Mouse (Mus musculus): Measurements from ENCODE around the gene 1700025G04Rik.

DNA sequence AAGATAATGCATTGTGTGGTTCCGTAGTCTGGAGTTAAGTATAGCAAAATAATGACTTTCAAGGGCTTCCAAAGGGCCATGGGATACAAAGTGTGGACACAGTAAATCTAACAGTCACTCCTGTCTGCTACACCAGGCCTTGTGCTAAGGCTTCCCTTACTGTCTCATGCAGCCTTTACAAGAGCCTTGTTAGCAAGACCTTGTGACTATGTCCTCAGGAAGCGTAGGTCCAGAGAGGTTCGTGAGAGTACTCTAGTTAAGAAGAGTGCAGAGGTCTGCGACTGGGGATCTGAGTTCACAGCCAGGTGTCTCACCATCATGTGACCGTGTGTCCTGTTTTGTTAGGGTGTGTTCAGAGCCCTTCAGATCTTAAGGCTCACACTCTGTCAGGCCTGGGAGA is 121.8 kb downstream of the 1700025G04Rik start:
- no peak for TF ChIP-seq CTCF (conservative IDR thresholded peaks at IDR 0.05; ENCODE audit: low read length)
- TF ChIP-seq NANOG (IDR thresholded peaks at IDR 0.05; ENCODE audit: borderline replicate concordance, low read length), result no peak
